Mouse (Mus musculus) small intestine, adult 2 months (tissue): ENCODE results near the gene Clic3.

Experiments
- CTCF ChIP-seq: fragments of 200-500 bp; IDR thresholded peaks from 2 replicates; pipeline ENCODE4 v1.5.1; 2012; ENCODE audit warnings: low read depth, mild to moderate bottlenecking, control low read depth, inconsistent platforms, low read length, moderate library complexity, mixed read lengths; ENCODE audit not compliant: insufficient replicate concordance, insufficient read length; ENCODE audit errors: extremely low read depth
- POLR2A ChIP-seq: fragments of 200-500 bp; IDR thresholded peaks from 2 replicates; pipeline ENCODE4 v1.6.1; 2012; ENCODE audit warnings: low read depth, mild to moderate bottlenecking, control low read depth, inconsistent platforms, low read length, moderate library complexity

GRCm38 (mm10) chr2:25460135-25460534 is 3.5 kb downstream of the Clic3 start:
- TF ChIP-seq CTCF (no peak), POLR2A (no peak)
